Mouse (Mus musculus): ENCODE results near the gene Smarcb1. TPM values are rescaled to one million over a fixed set of nuclear protein-coding genes. Genes with fewer than 3 reads are reported as not detected.

Gene Smarcb1
- polyA plus RNA-seq, 1 experiment from 2014 or later, result 114 TPM

DNA sequence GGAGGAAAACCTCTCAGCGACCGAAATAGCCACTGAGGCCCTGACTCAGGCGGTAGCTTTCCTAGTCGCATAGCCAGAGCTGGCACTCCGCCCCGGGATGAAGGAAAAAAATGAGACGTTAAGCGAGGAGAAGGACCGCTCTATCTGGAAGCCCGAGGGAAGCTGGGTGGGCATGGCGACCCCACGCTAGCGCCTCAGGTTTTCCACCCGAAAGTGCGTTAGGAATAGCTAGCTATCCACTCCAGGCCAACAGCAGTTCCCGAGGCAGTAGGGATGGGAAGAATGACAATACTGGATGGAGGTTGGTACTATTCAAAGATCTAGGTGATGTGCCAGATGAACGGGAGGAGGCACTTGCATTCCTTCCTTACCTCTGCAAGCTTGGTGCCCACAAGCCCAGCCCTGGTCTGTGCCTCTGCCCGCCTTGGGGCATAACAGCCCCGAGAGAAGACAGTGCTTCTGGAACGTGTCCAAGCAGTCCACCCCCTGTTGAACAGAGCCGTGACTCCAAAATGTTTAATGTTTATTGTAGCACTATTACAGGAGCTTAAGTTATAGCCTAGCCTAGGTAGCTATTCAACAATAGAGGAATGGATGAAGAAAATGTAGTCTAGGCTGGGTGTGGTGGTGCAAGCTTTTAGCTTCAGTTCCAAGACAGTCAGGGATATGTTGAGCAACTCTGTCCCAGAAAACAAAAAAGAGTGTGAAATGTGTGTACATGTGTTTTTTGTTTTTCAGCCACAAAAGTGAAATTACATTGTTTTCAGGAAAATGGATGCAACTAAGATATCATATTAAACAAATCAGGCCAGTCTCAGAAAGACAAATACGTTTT is 526 bp upstream of the Smarcb1 start:
- ATAC-seq (replicated peaks; ENCODE audit: extremely low read depth, insufficient read depth, low FRiP score), result no peak

DNA sequence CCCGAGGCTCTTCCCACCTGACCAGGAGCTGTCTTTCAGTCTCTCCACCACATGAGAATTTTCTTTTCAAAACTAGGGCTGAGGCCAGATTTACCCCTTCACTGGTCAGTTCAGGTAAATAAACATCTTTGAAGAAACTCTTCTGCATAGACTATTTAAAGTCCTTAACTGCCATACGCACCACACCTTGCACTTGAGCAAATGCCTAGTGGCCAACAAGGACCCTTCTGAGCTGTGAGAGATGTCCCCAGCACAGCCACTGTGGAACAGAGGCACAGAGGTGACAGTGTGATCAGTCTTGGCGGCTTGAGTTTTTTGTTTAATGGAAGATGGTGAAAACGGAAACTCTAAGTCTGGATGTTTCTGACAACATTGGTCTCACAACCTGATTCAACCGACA is 2.4 kb downstream of the Smarcb1 start:
- 82% methylated on average over 5 of the region's 5 CpGs for WGBS
- H3K9me3 ChIP-seq (replicated peaks; ENCODE audit: control insufficient read depth, low read length), result no peaks in the 10 kb centered on the region
- no peak for ATAC-seq (replicated peaks; ENCODE audit: extremely low read depth, insufficient read depth, low FRiP score)
- H3K4me3 ChIP-seq (ENCODE audit: low read length), result no peak overlapping the region
- peaks cover 6% of the 10 kb centered on the region for H3K36me3 ChIP-seq (ENCODE audit: control insufficient read depth, insufficient read depth)
- H3K4me1 ChIP-seq (ENCODE audit: control insufficient read depth, insufficient read depth, low read length), result peaks cover 16% of the 10 kb centered on the region
- H3K4me2 ChIP-seq (ENCODE audit: low read depth, low read length), result no peak overlapping the region
- H3K27me3 ChIP-seq (ENCODE audit: control insufficient read depth, insufficient read depth, low read length), result no peaks in the 10 kb centered on the region
- no peak overlapping the region for H3K9ac ChIP-seq (ENCODE audit: low read length)
- no peak overlapping the region for H3K27ac ChIP-seq (ENCODE audit: low read length)

More for the DNA sequence above, 526 bp upstream of the Smarcb1 start:
- Histone ChIP-seq H3K4me3 (ENCODE audit: low read length) (peak overlapping the region; percentile 94), H3K9me3 (replicated peaks; ENCODE audit: control insufficient read depth, low read length) (no peaks in the 10 kb centered on the region), H3K4me2 (ENCODE audit: low read depth, low read length) (peak overlapping the region; percentile 82), H3K36me3 (ENCODE audit: control insufficient read depth, insufficient read depth) (no peaks in the 10 kb centered on the region), H3K27ac (ENCODE audit: low read length) (peak overlapping the region; percentile 94), H3K9ac (ENCODE audit: low read length) (peak overlapping the region; percentile 94), H3K4me1 (ENCODE audit: control insufficient read depth, insufficient read depth, low read length) (peaks cover 16% of the 10 kb centered on the region), H3K27me3 (ENCODE audit: control insufficient read depth, insufficient read depth, low read length) (no peaks in the 10 kb centered on the region)
- WGBS, result 4% methylated on average over 22 of the region's 22 CpGs

DNA sequence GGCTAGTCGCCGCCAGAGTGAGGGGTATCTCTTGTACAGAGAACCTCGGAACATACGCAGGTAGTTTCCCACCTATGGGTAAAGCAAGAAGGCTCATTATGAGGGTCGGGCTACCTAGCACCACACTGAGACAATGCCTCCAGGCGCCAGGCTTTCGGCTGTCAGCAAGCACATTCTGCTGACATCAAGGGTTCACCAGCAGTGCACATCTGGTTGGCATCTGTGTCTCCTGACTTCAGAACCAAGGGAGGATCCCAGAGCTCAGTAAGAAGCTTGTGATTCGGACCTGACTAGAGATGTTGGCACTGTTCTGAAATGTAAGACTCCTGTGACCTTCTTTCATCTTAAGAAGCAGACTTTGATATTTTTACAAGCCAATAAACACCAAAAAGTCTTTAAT is 4.6 kb downstream of the Smarcb1 start:
- Histone ChIP-seq H3K27me3 (ENCODE audit: control insufficient read depth, insufficient read depth, low read length) (no peaks in the 10 kb centered on the region), H3K9ac (ENCODE audit: low read length) (no peak overlapping the region), H3K27ac (ENCODE audit: low read length) (no peak overlapping the region), H3K36me3 (ENCODE audit: control insufficient read depth, insufficient read depth) (peaks cover 13% of the 10 kb centered on the region), H3K9me3 (replicated peaks; ENCODE audit: control insufficient read depth, low read length) (no peaks in the 10 kb centered on the region), H3K4me1 (ENCODE audit: control insufficient read depth, insufficient read depth, low read length) (peaks cover 16% of the 10 kb centered on the region), H3K4me3 (ENCODE audit: low read length) (no peak overlapping the region), H3K4me2 (ENCODE audit: low read depth, low read length) (no peak overlapping the region)
- ATAC-seq (replicated peaks; ENCODE audit: extremely low read depth, insufficient read depth, low FRiP score), result no peak
- 84% methylated on average over 8 of the region's 8 CpGs for WGBS

DNA sequence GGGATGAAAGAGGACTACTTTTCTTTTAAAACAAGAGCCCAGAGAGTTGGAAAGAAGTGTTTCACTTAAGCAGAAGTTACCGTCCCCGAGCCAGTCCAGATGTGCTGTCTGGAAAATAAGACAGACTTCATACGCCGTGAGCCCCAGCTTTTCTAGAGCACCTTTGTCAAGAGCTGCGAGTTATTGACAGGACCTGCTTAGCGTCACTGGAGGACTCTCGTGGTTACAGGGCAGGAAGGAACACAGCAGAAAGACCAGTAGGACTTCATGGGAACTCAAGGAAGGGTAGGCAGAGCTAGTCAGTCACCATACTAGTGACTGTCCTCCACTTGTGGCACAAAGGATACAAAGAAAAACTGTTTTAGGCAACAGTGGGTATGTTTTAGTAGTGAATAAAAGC is 5.9 kb downstream of the Smarcb1 start:
- no peak overlapping the region for H3K4me2 ChIP-seq (ENCODE audit: low read depth, low read length)
- H3K4me1 ChIP-seq (ENCODE audit: control insufficient read depth, insufficient read depth, low read length), result peaks cover 14% of the 10 kb centered on the region
- no peaks in the 10 kb centered on the region for H3K27me3 ChIP-seq (ENCODE audit: control insufficient read depth, insufficient read depth, low read length)
- WGBS, result 43% methylated on average over 7 of the region's 7 CpGs
- H3K27ac ChIP-seq (ENCODE audit: low read length), result no peak overlapping the region
- peaks cover 23% of the 10 kb centered on the region for H3K36me3 ChIP-seq (ENCODE audit: control insufficient read depth, insufficient read depth)
- no peak overlapping the region for H3K9ac ChIP-seq (ENCODE audit: low read length)
- H3K9me3 ChIP-seq (replicated peaks; ENCODE audit: control insufficient read depth, low read length), result no peaks in the 10 kb centered on the region
- no peak overlapping the region for H3K4me3 ChIP-seq (ENCODE audit: low read length)
- no peak for ATAC-seq (replicated peaks; ENCODE audit: extremely low read depth, insufficient read depth, low FRiP score)

DNA sequence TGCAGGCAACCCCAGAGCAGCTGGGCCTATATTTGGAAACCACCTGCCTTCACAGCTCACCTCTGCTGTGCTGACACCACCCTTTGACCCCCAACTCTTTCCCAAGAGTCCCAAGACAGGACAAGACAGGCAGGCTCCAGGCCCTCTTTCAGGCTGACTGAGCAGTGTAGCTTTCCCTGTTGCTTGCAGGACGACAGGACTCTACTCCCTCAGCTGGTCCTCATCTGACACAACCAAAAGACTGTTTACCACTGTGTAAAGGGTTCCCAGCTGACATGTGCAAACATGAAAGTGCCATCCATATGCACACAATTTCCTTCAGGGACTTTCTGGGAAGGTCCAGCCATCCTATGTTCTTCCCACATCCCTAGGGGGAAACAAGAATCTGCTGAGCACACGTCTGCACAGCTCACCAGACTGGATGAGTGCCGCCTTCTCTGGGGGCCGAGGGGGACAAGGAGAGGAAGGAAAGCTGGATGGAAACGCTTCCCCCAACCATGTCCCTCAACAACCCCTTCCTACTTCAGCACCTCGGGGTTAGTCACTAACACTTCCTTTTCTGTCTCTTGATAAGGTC is 8.3 kb downstream of the Smarcb1 start:
- 38% methylated on average over 6 of the region's 6 CpGs for WGBS
- H3K9me3 ChIP-seq (replicated peaks; ENCODE audit: control insufficient read depth, low read length), result no peaks in the 10 kb centered on the region
- ATAC-seq (replicated peaks; ENCODE audit: extremely low read depth, insufficient read depth, low FRiP score), result no peak; the same call in 1 of the 2 replicates
- H3K4me1 ChIP-seq (ENCODE audit: control insufficient read depth, insufficient read depth, low read length), result peaks cover 5% of the 10 kb centered on the region; the same call in 1 of the 2 replicates
- H3K27ac ChIP-seq (ENCODE audit: low read length), result no peak overlapping the region; the same call in 1 of the 2 replicates
- H3K36me3 ChIP-seq (ENCODE audit: control insufficient read depth, insufficient read depth), result peaks cover 38% of the 10 kb centered on the region
- H3K4me3 ChIP-seq (ENCODE audit: low read length), result no peak overlapping the region
- no peak overlapping the region for H3K4me2 ChIP-seq (ENCODE audit: low read depth, low read length)
- H3K9ac ChIP-seq (ENCODE audit: low read length), result no peak overlapping the region
- no peaks in the 10 kb centered on the region for H3K27me3 ChIP-seq (ENCODE audit: control insufficient read depth, insufficient read depth, low read length)

DNA sequence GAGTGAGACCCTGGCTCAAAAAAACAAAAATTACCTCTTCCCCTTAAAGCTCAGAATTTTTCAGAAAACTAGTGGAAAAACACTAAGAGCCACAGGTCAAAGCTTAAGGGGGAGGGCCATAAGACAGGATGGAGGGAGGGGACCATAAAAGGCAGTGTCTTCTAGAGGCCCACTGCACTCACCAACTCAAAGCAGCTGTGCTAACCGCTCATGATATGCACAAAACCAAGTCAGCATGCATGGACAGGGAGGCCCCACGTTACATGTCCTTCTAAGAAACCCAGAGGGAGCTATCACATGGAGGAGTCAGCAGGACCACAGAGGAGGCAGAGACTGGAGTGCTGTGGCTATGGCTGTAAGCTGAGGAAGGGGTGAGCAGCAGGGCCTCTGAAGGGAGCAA is 10.7 kb downstream of the Smarcb1 start:
- no peak overlapping the region for H3K27ac ChIP-seq (ENCODE audit: low read length)
- no peak overlapping the region for H3K4me3 ChIP-seq (ENCODE audit: low read length)
- H3K9ac ChIP-seq (ENCODE audit: low read length), result no peak overlapping the region
- no peak overlapping the region for H3K4me2 ChIP-seq (ENCODE audit: low read depth, low read length)
- no peaks in the 10 kb centered on the region for H3K27me3 ChIP-seq (ENCODE audit: control insufficient read depth, insufficient read depth, low read length)
- H3K36me3 ChIP-seq (ENCODE audit: control insufficient read depth, insufficient read depth), result peaks cover 53% of the 10 kb centered on the region
- H3K9me3 ChIP-seq (replicated peaks; ENCODE audit: control insufficient read depth, low read length), result no peaks in the 10 kb centered on the region
- no peak for ATAC-seq (replicated peaks; ENCODE audit: extremely low read depth, insufficient read depth, low FRiP score)
- WGBS, result 80% methylated on average over 2 of the region's 2 CpGs
- H3K4me1 ChIP-seq (ENCODE audit: control insufficient read depth, insufficient read depth, low read length), result peaks cover 5% of the 10 kb centered on the region; the same call in 1 of the 2 replicates

DNA sequence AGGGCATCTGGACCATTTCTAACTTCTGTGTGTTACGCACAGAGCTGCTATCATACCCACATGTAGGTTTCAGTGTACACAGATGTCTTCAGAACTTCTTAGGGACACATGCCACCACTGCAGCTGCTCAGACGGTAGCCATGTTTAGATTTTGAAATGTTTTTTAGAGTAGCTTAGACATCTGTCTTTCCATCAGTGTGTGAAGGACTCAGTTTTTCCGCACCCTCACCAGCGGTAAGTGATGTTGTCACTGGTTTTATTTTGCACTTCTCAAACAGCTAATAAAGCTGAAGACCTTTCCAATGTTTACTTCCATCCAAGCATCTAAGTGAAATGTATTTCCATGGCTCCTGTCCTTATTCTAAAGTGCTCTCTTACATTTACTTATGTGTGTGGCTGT is 14.5 kb downstream of the Smarcb1 start:
- no peaks in the 10 kb centered on the region for H3K9me3 ChIP-seq (replicated peaks; ENCODE audit: control insufficient read depth, low read length)

DNA sequence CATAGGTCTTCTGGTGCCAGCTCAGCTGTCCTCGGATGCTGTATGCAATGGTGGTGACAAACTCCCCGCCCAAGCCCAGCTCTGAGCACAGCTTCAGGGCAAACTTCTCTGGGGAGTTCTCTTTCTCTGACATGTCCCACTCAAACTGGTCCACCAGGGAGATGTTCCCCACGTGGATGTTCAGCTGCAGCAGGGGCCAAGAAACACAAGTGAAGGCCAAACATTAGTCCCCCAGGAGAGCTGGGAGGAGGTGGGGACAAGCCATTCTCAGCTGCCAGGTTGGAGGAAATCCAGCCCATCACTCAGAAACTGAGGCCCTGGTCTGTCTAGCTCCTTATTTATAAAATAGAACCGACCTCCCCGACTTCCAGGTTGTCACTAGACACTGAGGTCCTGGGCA is 17.0 kb downstream of the Smarcb1 start:
- Histone ChIP-seq H3K9me3 (replicated peaks; ENCODE audit: control insufficient read depth, low read length) (no peaks in the 10 kb centered on the region), H3K4me2 (ENCODE audit: low read depth, low read length) (no peak overlapping the region), H3K4me3 (ENCODE audit: low read length) (no peak overlapping the region), H3K27ac (ENCODE audit: low read length) (no peak overlapping the region), H3K9ac (ENCODE audit: low read length) (no peak overlapping the region), H3K36me3 (ENCODE audit: control insufficient read depth, insufficient read depth) (peaks cover 68% of the 10 kb centered on the region), H3K27me3 (ENCODE audit: control insufficient read depth, insufficient read depth, low read length) (no peaks in the 10 kb centered on the region), H3K4me1 (ENCODE audit: control insufficient read depth, insufficient read depth, low read length) (peaks cover 8% of the 10 kb centered on the region)
- WGBS, result 81% methylated on average over 5 of the region's 5 CpGs
- no peak for ATAC-seq (replicated peaks; ENCODE audit: extremely low read depth, insufficient read depth, low FRiP score)

More for the DNA sequence above, 14.5 kb downstream of the Smarcb1 start:
- Histone ChIP-seq H3K36me3 (ENCODE audit: control insufficient read depth, insufficient read depth) (peaks cover 76% of the 10 kb centered on the region), H3K4me1 (ENCODE audit: control insufficient read depth, insufficient read depth, low read length) (no peaks in the 10 kb centered on the region), H3K27me3 (ENCODE audit: control insufficient read depth, insufficient read depth, low read length) (no peaks in the 10 kb centered on the region), H3K27ac (ENCODE audit: low read length) (no peak overlapping the region), H3K9ac (ENCODE audit: low read length) (no peak overlapping the region), H3K4me2 (ENCODE audit: low read depth, low read length) (no peak overlapping the region), H3K4me3 (ENCODE audit: low read length) (no peak overlapping the region)
- ATAC-seq (replicated peaks; ENCODE audit: extremely low read depth, insufficient read depth, low FRiP score), result no peak
- 94% methylated on average over 4 of the region's 4 CpGs for WGBS

DNA sequence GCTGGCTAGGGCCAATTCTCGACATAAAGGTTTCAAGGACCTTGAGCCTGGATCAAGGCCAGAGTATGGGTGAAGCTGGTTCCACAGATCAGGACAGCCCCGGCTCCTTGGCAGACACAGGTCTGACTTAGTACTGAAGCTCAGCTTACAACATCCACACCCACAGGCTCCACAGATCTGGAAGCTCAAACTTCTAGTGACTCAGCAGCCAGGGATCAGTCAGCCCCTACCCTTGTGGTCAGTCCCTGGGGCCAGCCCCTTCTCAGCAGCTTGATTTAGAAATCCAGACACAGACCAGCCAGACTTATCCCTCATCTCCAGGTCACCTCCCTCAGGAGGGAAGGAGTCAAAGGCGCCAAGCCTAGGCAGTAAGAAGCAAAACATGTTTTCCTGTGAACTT is 22.6 kb downstream of the Smarcb1 start:
- Histone ChIP-seq H3K9ac (ENCODE audit: low read length) (peak overlapping the region; percentile 51), H3K9me3 (replicated peaks; ENCODE audit: control insufficient read depth, low read length) (no peaks in the 10 kb centered on the region), H3K27ac (ENCODE audit: low read length) (peak overlapping the region; percentile 91), H3K4me2 (ENCODE audit: low read depth, low read length) (peak overlapping the region; percentile 33), H3K4me1 (ENCODE audit: control insufficient read depth, insufficient read depth, low read length) (peaks cover 24% of the 10 kb centered on the region), H3K27me3 (ENCODE audit: control insufficient read depth, insufficient read depth, low read length) (no peaks in the 10 kb centered on the region), H3K36me3 (ENCODE audit: control insufficient read depth, insufficient read depth) (peaks cover 49% of the 10 kb centered on the region), H3K4me3 (ENCODE audit: low read length) (no peak overlapping the region)
- peak; percentile 55 for ATAC-seq (replicated peaks; ENCODE audit: extremely low read depth, insufficient read depth, low FRiP score)
- WGBS, result 19% methylated on average over 3 of the region's 3 CpGs
